Mouse (Mus musculus): Measurements from ENCODE around the gene Rad51d. TPM values are rescaled to one million over a fixed set of nuclear protein-coding genes. Genes with fewer than 3 reads are reported as not detected.
"Not testable (repeated sequence)": the region's sequence is repeated elsewhere in the genome, so short reads cannot be mapped to it uniquely, and the experiment has no call there.

Gene Rad51d
- polyA plus RNA-seq, 1 experiment from 2014 or later: 14.2 TPM

GRCm38 (mm10) chr11:82850259-82850658, 40.2 kb downstream of the Rad51d start:
- no peaks in the 10 kb centered on the region for H3K9me3 ChIP-seq
- no peak for ATAC-seq (ENCODE audit: low FRiP score)
- H3K9ac ChIP-seq: no peak overlapping the region
- no peaks in the 10 kb centered on the region for H3K36me3 ChIP-seq (replicated peaks)
- H3K4me2 ChIP-seq: no peak overlapping the region
- peak overlapping the region; percentile 42; the same call in 1 of the 2 replicates for H3K27ac ChIP-seq
- 0 out of 2 replicates have a peak, but pooled peaks cover 2% of the 10 kb centered on the region for H3K27me3 ChIP-seq
- no peak overlapping the region for H3K4me3 ChIP-seq (replicated peaks)
- H3K4me1 ChIP-seq: peaks cover 45% of the 10 kb centered on the region
- 62% methylated on average over 5 of the region's 5 CpGs for WGBS

DNA sequence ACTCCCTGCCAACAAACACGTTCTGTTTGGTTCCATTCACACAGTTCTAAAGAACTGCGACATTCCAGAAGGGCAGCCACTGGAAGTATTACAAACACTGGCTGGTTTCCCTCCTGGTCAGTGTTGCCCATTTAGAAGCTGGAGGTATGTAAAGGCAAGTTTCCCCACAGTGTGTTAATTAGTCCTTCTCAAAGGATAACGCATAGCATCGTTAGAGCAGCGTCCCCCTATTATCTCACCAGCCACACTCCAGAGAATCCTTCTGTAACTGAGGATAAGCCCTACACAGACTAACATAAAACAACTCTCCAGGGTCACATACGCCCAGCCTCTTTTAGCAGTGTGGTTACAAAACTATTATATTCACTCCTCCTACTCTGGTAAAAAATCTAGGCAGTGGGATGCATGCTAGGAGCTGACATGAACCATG, 42.8 kb downstream of the Rad51d start:
- 0 out of 2 replicates have a peak, but pooled peaks cover 9% of the 10 kb centered on the region for H3K27me3 ChIP-seq
- H3K4me2 ChIP-seq: no peak overlapping the region
- ATAC-seq (ENCODE audit: low FRiP score): no peak
- no peak overlapping the region for H3K4me3 ChIP-seq (replicated peaks)
- no peaks in the 10 kb centered on the region for H3K36me3 ChIP-seq (replicated peaks)
- WGBS: 11% methylated on average over 6 of the region's 6 CpGs
- peaks cover 51% of the 10 kb centered on the region for H3K4me1 ChIP-seq
- 0 out of 2 replicates have a peak overlapping the region, but pooled peaks have one; percentile 16 for H3K27ac ChIP-seq
- no peak overlapping the region for H3K9ac ChIP-seq
- H3K9me3 ChIP-seq: no peaks in the 10 kb centered on the region

GRCm38 (mm10) chr11:82846938-82847337, 43.5 kb downstream of the Rad51d start:
- no peaks in the 10 kb centered on the region for H3K9me3 ChIP-seq
- no peak for ATAC-seq (ENCODE audit: low FRiP score)
- H3K36me3 ChIP-seq (replicated peaks): no peaks in the 10 kb centered on the region
- H3K27ac ChIP-seq: 0 out of 2 replicates have a peak overlapping the region, but pooled peaks have one; percentile 16
- H3K27me3 ChIP-seq: 0 out of 2 replicates have a peak, but pooled peaks cover 9% of the 10 kb centered on the region
- H3K4me2 ChIP-seq: no peak overlapping the region
- H3K4me1 ChIP-seq: peaks cover 48% of the 10 kb centered on the region
- H3K9ac ChIP-seq: no peak overlapping the region
- H3K4me3 ChIP-seq (replicated peaks): no peak overlapping the region
- 64% methylated on average over 3 of the region's 3 CpGs for WGBS

GRCm38 (mm10) chr11:82846079-82846436, 44.4 kb downstream of the Rad51d start:
- Histone ChIP-seq H3K27me3 (0 out of 2 replicates have a peak, but pooled peaks cover 9% of the 10 kb centered on the region), H3K36me3 (replicated peaks) (no peaks in the 10 kb centered on the region), H3K4me3 (replicated peaks) (no peak overlapping the region), H3K27ac (peak overlapping the region; percentile 50; the same call in 1 of the 2 replicates), H3K9ac (0 out of 2 replicates have a peak overlapping the region, but pooled peaks have one; percentile 25), H3K4me2 (peak overlapping the region; percentile 35; the same call in 1 of the 2 replicates), H3K9me3 (no peaks in the 10 kb centered on the region), H3K4me1 (peaks cover 40% of the 10 kb centered on the region)
- ATAC-seq (ENCODE audit: low FRiP score): no peak
- WGBS: 39% methylated on average over 4 of the region's 4 CpGs

DNA sequence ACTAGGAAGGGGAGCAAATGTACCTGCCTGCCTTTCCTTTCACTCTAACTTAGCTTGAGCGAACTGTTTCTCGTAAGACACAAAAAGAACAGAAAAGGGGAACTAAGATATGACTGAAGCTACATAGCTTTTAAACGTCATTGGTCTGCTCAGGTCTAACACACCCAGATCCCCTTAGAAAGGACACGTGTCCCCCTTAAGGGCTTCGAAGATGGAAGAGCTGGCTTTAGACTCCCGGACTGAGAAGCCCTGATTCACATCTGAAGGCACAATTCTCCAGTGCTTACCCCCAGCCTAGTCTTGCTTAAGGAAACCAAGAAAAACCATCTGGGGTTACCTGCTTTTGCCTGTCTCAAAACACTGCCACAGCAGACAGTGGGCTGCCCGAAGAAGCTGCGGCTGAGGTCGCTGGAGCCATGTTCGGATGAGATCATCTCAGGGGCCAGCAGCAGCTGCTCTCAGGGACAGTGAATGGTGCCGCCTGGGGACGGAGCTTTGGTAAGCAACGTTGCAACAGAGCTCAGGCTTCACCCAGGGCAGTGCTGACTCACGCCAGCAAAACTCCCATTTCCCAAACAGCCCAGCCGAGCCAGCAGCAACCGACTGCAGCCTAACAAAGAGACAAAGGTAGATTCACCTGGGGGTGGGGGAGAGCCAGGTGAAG, 44.9 kb downstream of the Rad51d start:
- no peak overlapping the region for H3K4me3 ChIP-seq (replicated peaks)
- 0 out of 2 replicates have a peak, but pooled peaks cover 9% of the 10 kb centered on the region for H3K27me3 ChIP-seq
- H3K4me1 ChIP-seq: peaks cover 35% of the 10 kb centered on the region
- ATAC-seq (ENCODE audit: low FRiP score): peak; percentile 74
- H3K27ac ChIP-seq: peak overlapping the region; percentile 50
- 28% methylated on average over 16 of the region's 16 CpGs for WGBS
- peak overlapping the region; percentile 35 for H3K4me2 ChIP-seq
- no peaks in the 10 kb centered on the region for H3K9me3 ChIP-seq
- 0 out of 2 replicates have a peak overlapping the region, but pooled peaks have one; percentile 25 for H3K9ac ChIP-seq
- no peaks in the 10 kb centered on the region for H3K36me3 ChIP-seq (replicated peaks)

- peak overlapping the region; percentile 50; the same call in 1 of the 2 replicates for H3K27ac ChIP-seq
- H3K27me3 ChIP-seq: 0 out of 2 replicates have a peak, but pooled peaks cover 9% of the 10 kb centered on the region
- H3K9ac ChIP-seq: no peak overlapping the region
These were observed 45.5 kb downstream of the Rad51d start for GRCm38 (mm10) chr11:82844771-82845414.

GRCm38 (mm10) chr11:82838511-82838910, 51.9 kb downstream of the Rad51d start:
- Histone ChIP-seq H3K4me3 (replicated peaks) (no peak overlapping the region), H3K9me3 (no peaks in the 10 kb centered on the region), H3K4me1 (peaks cover 30% of the 10 kb centered on the region), H3K27me3 (0 out of 2 replicates have a peak, but pooled peaks cover 4% of the 10 kb centered on the region), H3K27ac (no peak overlapping the region), H3K36me3 (replicated peaks) (no peaks in the 10 kb centered on the region), H3K9ac (no peak overlapping the region), H3K4me2 (no peak overlapping the region)
- ATAC-seq (ENCODE audit: low FRiP score): no peak
- WGBS: 61% methylated on average over 5 of the region's 5 CpGs

More at GRCm38 (mm10) chr11:82844771-82845414, 45.5 kb downstream of the Rad51d start:
- H3K4me3 ChIP-seq (replicated peaks): no peak overlapping the region
- 0 out of 2 replicates have a peak overlapping the region, but pooled peaks have one; percentile 13 for H3K4me2 ChIP-seq
- no peaks in the 10 kb centered on the region for H3K36me3 ChIP-seq (replicated peaks)
- no peak for ATAC-seq (ENCODE audit: low FRiP score)
- 75% methylated on average over 11 of the region's 11 CpGs for WGBS
- peaks cover 29% of the 10 kb centered on the region for H3K4me1 ChIP-seq
- H3K9me3 ChIP-seq: no peaks in the 10 kb centered on the region

DNA sequence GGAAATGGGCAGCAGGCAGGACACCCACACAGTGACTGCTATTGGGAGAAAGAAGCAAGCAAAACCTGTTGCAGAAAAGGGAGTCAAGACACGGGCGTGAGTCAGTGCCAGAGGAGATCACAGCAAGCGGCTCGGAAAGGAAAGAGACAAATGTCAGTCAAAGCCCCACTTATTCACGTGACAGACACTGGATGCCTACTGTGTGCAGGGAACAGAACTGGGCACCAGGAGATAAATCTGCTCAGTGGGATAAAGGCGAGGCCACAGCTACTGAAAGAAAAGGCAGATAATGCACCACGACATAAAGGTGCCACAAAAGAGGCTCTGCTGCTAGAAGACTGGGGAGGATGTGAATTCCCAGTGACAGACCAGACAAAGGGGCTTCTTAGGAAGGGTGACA, 52.6 kb downstream of the Rad51d start:
- H3K9ac ChIP-seq: no peak overlapping the region
- H3K36me3 ChIP-seq (replicated peaks): no peaks in the 10 kb centered on the region
- H3K9me3 ChIP-seq: no peaks in the 10 kb centered on the region
- 0 out of 2 replicates have a peak overlapping the region, but pooled peaks have one; percentile 56 for H3K27ac ChIP-seq
- H3K27me3 ChIP-seq: 0 out of 2 replicates have a peak, but pooled peaks cover 4% of the 10 kb centered on the region
- no peak overlapping the region for H3K4me3 ChIP-seq (replicated peaks)
- H3K4me2 ChIP-seq: no peak overlapping the region
- peaks cover 30% of the 10 kb centered on the region for H3K4me1 ChIP-seq
- ATAC-seq (ENCODE audit: low FRiP score): no peak
- WGBS: 12% methylated on average over 7 of the region's 7 CpGs

DNA sequence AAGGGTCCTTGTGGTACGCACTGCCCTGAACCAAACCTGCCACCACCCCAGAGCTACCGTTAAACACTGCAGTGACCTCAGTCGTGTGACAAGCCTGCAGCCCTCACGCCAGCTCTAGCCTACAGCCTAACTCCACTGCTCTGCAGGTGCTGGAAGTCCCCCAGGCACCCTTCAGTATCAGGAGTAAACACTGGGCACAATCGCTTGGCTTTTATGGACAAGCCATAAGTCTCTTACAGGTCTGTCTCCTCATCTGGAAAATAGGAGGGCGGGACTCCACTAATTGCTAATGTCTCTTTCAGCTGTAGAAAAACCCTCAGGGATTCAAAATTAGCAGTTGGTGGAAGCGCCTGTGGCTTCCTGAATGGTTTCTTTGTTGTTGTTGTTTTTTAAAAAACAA, 53.2 kb downstream of the Rad51d start:
- Histone ChIP-seq H3K9me3 (no peaks in the 10 kb centered on the region), H3K4me1 (peaks cover 30% of the 10 kb centered on the region), H3K9ac (no peak overlapping the region), H3K4me2 (no peak overlapping the region), H3K27me3 (0 out of 2 replicates have a peak, but pooled peaks cover 4% of the 10 kb centered on the region), H3K4me3 (replicated peaks) (no peak overlapping the region), H3K27ac (0 out of 2 replicates have a peak overlapping the region, but pooled peaks have one; percentile 56), H3K36me3 (replicated peaks) (no peaks in the 10 kb centered on the region)
- 25% methylated on average over 7 of the region's 7 CpGs for WGBS
- no peak for ATAC-seq (ENCODE audit: low FRiP score)

DNA sequence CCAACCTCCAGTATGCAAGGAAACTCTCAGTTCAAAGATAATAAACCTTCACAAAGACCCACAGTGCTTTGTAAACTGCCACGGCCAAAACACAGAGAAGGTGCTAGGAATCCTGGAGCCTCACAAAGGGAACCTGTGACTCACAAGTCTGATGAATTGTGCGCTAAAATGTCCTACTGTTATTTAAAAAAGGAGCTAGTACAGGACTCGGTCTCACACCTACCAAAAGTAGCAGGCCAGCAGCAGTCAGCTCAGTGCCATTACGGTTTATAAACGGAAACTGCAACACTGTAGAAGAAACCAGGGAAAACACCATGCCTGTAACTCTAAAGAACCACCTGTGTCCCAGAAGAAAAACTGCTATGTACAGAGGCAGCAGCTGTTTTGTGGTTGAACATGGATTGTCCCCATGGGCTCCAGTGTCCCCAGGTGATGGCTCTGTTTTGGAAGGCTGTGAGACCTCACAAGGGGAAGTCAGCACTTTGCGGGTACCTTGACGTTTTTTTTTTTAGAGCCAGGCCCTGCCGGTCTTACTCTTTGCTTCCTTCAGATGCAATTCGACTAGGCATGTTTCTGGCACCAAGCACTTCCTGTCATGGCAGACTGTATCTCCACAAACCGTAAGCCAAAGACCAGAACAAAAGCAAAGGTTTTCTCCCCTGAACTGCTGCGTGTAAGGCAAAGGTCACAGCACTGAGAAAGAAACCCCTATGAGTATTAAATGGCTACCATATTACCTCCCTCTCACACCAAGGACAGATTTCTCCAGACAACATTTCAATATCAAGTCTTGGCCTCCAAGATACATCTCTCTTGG, 54.6 kb downstream of the Rad51d start:
- ATAC-seq (ENCODE audit: low FRiP score): no peak
- WGBS: 66% methylated on average over 11 of the region's 11 CpGs

GRCm38 (mm10) chr11:82834359-82834758, 56.1 kb downstream of the Rad51d start:
- H3K9ac ChIP-seq; H3K27me3 ChIP-seq; H3K4me2 ChIP-seq; H3K9me3 ChIP-seq; H3K36me3 ChIP-seq (replicated peaks); H3K27ac ChIP-seq; ATAC-seq (ENCODE audit: low FRiP score); H3K4me3 ChIP-seq (replicated peaks): not testable (repeated sequence)
- peaks cover 43% of the 10 kb centered on the region for H3K4me1 ChIP-seq
- WGBS: 91% methylated on average over 7 of the region's 7 CpGs

More for the DNA sequence above, 54.6 kb downstream of the Rad51d start:
- H3K4me3 ChIP-seq (replicated peaks): no peak overlapping the region
- H3K27ac ChIP-seq: 0 out of 2 replicates have a peak overlapping the region, but pooled peaks have one; percentile 54
- no peaks in the 10 kb centered on the region for H3K36me3 ChIP-seq (replicated peaks)
- no peak overlapping the region for H3K9ac ChIP-seq
- no peaks in the 10 kb centered on the region for H3K9me3 ChIP-seq
- peaks cover 41% of the 10 kb centered on the region for H3K4me1 ChIP-seq
- no peak overlapping the region for H3K4me2 ChIP-seq
- 0 out of 2 replicates have a peak, but pooled peaks cover 4% of the 10 kb centered on the region for H3K27me3 ChIP-seq

All from forebrain, embryonic 12.5 days (tissue).